Mouse (Mus musculus) neural tube, embryonic 10.5 days (tissue): ENCODE results near the gene Atrnl1.
A peak's percentile ranks its signal among the peaks of the same experiment; 100 is the strongest.
"Not testable (repeated sequence)": the region's sequence is repeated elsewhere in the genome, so short reads cannot be mapped to it uniquely, and the experiment has no call there.

Experiments
- DNase-seq: peaks from one replicate; pipeline ENCODE4 v3.0.0-alpha.2; 2017; ENCODE audit warnings: low spot score; ENCODE audit errors: extremely low spot score

Gene Atrnl1

GRCm38 (mm10) chr19:58021514-58022284 is 410.9 kb downstream of the Atrnl1 start:
- peak; percentile 10 for DNase-seq

- no peak for DNase-seq
These were observed 412.5 kb downstream of the Atrnl1 start for GRCm38 (mm10) chr19:58023216-58023825.

GRCm38 (mm10) chr19:58025053-58025452 is 414.2 kb downstream of the Atrnl1 start:
- DNase-seq: no peak

- no peak for DNase-seq
These were observed 418.8 kb downstream of the Atrnl1 start for GRCm38 (mm10) chr19:58029661-58030060.

- DNase-seq: no peak
These were observed 422.4 kb downstream of the Atrnl1 start for GRCm38 (mm10) chr19:58033241-58033640.

GRCm38 (mm10) chr19:58036166-58036565 is 425.3 kb downstream of the Atrnl1 start:
- no peak for DNase-seq

GRCm38 (mm10) chr19:58043120-58043519 is 432.3 kb downstream of the Atrnl1 start:
- no peak for DNase-seq

GRCm38 (mm10) chr19:58043550-58043949 is 432.7 kb downstream of the Atrnl1 start:
- no peak for DNase-seq

- DNase-seq: no peak
These were observed 434.0 kb downstream of the Atrnl1 start for GRCm38 (mm10) chr19:58044816-58045215.

- DNase-seq: no peak
These were observed 435.8 kb downstream of the Atrnl1 start for GRCm38 (mm10) chr19:58046656-58047055.

GRCm38 (mm10) chr19:58050410-58050809 is 439.6 kb downstream of the Atrnl1 start:
- DNase-seq: not testable (repeated sequence)

- DNase-seq: no peak
These were observed 440.2 kb downstream of the Atrnl1 start for GRCm38 (mm10) chr19:58050986-58051385.

GRCm38 (mm10) chr19:58051905-58052304 is 441.1 kb downstream of the Atrnl1 start:
- no peak for DNase-seq

- no peak for DNase-seq
These were observed 441.8 kb downstream of the Atrnl1 start for GRCm38 (mm10) chr19:58052444-58053135.

GRCm38 (mm10) chr19:58059719-58060118 is 448.9 kb downstream of the Atrnl1 start:
- no peak for DNase-seq

- no peak for DNase-seq
These were observed 449.5 kb downstream of the Atrnl1 start for GRCm38 (mm10) chr19:58060199-58060853.

- peak; percentile 59 for DNase-seq
These were observed 450.1 kb downstream of the Atrnl1 start for GRCm38 (mm10) chr19:58060854-58061358.

GRCm38 (mm10) chr19:58061933-58062332 is 451.1 kb downstream of the Atrnl1 start:
- DNase-seq: no peak

GRCm38 (mm10) chr19:58063541-58063940 is 452.7 kb downstream of the Atrnl1 start:
- no peak for DNase-seq

GRCm38 (mm10) chr19:58064116-58065000 is 453.5 kb downstream of the Atrnl1 start:
- no peak for DNase-seq

GRCm38 (mm10) chr19:58065001-58065314 is 454.1 kb downstream of the Atrnl1 start:
- DNase-seq: no peak
